Mouse (Mus musculus): ENCODE measurements around the gene Chst8. TPM values are rescaled to one million over a fixed set of nuclear protein-coding genes. Genes with fewer than 3 reads are reported as not detected.

Gene Chst8
- polyA plus RNA-seq, 1 experiment = not detected

DNA sequence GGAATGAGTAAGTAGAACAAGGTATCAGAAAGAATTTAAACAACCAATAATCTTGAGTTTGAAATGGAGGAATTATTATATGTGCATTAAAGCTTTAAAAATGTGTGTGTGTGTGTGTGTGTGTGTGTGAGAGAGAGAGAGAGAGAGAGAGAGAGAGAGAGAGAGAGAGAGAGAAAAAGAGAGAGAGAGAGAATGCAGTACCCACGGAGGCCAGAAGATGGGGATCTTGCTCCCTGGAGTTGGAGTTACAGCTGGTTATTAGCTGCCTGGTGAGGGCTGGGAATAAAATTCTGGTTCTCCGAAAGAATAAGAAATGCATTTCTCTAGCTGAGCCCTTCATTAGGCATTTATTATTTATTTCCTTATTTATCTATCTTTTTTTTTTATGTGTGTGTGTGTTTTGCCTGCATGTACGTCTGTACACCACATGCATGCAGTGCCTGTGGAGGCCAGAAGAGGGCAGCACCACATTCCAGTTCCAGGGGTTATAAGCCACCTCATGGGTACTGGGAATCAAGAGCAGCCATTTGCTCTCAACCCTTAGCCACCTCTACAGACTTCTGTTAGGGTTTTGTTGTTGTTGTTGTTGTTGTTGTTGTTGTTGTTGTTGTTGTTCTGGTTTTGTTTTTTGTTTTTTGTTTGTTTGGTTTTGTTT lies 13.9 kb upstream of the Chst8 start:
- no peak overlapping the region for H3K27ac ChIP-seq (ENCODE audit: insufficient read depth, low read length)
- TF ChIP-seq CTCF (IDR thresholded peaks at IDR 0.05; ENCODE audit: borderline replicate concordance, insufficient read depth, low read length) = peak; percentile 38; the same call in 1 of the 2 replicates
- TF ChIP-seq POLR2A (IDR thresholded peaks at IDR 0.05; ENCODE audit: low read depth, low read length) = no peak
- no peaks in the 10 kb centered on the region for H3K4me1 ChIP-seq (ENCODE audit: control insufficient read depth, insufficient read depth, low read length)
- no peak overlapping the region for H3K4me3 ChIP-seq (ENCODE audit: insufficient read depth, low read length)

DNA sequence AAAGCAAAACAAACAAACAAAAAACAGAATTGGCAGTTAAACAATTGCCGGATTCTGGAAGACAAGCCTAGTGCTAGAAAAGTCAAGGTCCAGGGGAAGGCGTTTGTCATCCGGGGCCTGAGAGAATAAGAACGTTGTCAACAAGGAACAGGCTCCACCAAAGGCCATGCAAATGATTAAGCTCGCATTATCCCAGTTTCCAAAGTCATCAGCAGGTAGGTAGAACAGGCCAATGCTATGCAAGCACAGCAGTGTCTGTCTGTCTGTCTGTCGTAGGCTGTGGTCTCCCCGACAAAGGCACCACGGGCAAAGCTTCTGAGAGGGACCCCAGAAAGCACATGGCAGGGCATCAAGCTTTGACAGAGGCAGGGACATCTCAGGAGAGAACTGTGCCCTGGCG lies 9.1 kb upstream of the Chst8 start:
- TF ChIP-seq CTCF (IDR thresholded peaks at IDR 0.05; ENCODE audit: borderline replicate concordance, insufficient read depth, low read length) = no peak
- no peak overlapping the region for H3K4me3 ChIP-seq (ENCODE audit: insufficient read depth, low read length)
- no peaks in the 10 kb centered on the region for H3K4me1 ChIP-seq (ENCODE audit: control insufficient read depth, insufficient read depth, low read length)
- no peak overlapping the region for H3K27ac ChIP-seq (ENCODE audit: insufficient read depth, low read length)

- no peak for TF ChIP-seq CTCF (IDR thresholded peaks at IDR 0.05; ENCODE audit: borderline replicate concordance, insufficient read depth, low read length)
- TF ChIP-seq POLR2A (IDR thresholded peaks at IDR 0.05; ENCODE audit: low read depth, low read length) = no peak
- no peaks in the 10 kb centered on the region for H3K4me1 ChIP-seq (ENCODE audit: control insufficient read depth, insufficient read depth, low read length)
- no peak overlapping the region for H3K4me3 ChIP-seq (ENCODE audit: insufficient read depth, low read length)
- no peak overlapping the region for H3K27ac ChIP-seq (ENCODE audit: insufficient read depth, low read length)
These were observed 8.0 kb upstream of the Chst8 start for GRCm38 (mm10) chr7:34820554-34820953.

- no peak overlapping the region for H3K27ac ChIP-seq (ENCODE audit: insufficient read depth, low read length)
- H3K4me3 ChIP-seq (ENCODE audit: insufficient read depth, low read length) = no peak overlapping the region
- TF ChIP-seq POLR2A (IDR thresholded peaks at IDR 0.05; ENCODE audit: low read depth, low read length) = no peak
- no peak for TF ChIP-seq CTCF (IDR thresholded peaks at IDR 0.05; ENCODE audit: borderline replicate concordance, insufficient read depth, low read length)
- H3K4me1 ChIP-seq (ENCODE audit: control insufficient read depth, insufficient read depth, low read length) = no peaks in the 10 kb centered on the region
These were observed 7.3 kb upstream of the Chst8 start for GRCm38 (mm10) chr7:34819796-34820195.

GRCm38 (mm10) chr7:34818660-34819059 lies 6.1 kb upstream of the Chst8 start:
- TF ChIP-seq POLR2A (IDR thresholded peaks at IDR 0.05; ENCODE audit: low read depth, low read length) = no peak
- no peak for TF ChIP-seq CTCF (IDR thresholded peaks at IDR 0.05; ENCODE audit: borderline replicate concordance, insufficient read depth, low read length)
- Histone ChIP-seq H3K4me3 (ENCODE audit: insufficient read depth, low read length) (no peak overlapping the region), H3K27ac (ENCODE audit: insufficient read depth, low read length) (no peak overlapping the region), H3K4me1 (ENCODE audit: control insufficient read depth, insufficient read depth, low read length) (no peaks in the 10 kb centered on the region)

DNA sequence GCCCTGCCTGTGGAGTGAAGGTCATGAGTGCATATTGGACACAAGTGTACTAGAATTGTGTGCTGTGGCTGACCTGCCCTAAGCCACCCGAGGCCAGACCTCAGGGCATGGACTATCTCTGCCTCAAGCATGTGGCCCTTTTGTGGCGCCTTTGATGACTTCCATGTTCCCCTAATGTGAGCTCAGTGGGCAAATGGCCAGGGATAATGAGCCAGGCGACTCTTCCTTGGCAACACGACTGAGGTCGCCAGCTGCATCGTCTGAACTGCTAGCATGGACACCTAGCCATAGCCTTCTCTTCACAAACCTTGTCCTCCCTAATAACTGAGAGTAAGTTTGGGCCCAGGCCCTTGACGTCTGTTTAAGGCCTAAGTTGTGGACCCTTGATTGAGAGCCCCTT lies 4.5 kb upstream of the Chst8 start:
- H3K27ac ChIP-seq (ENCODE audit: insufficient read depth, low read length) = no peak overlapping the region
- H3K4me1 ChIP-seq (ENCODE audit: control insufficient read depth, insufficient read depth, low read length) = no peaks in the 10 kb centered on the region
- TF ChIP-seq POLR2A (IDR thresholded peaks at IDR 0.05; ENCODE audit: low read depth, low read length) (no peak), CTCF (IDR thresholded peaks at IDR 0.05; ENCODE audit: borderline replicate concordance, insufficient read depth, low read length) (no peak)
- no peak overlapping the region for H3K4me3 ChIP-seq (ENCODE audit: insufficient read depth, low read length)

DNA sequence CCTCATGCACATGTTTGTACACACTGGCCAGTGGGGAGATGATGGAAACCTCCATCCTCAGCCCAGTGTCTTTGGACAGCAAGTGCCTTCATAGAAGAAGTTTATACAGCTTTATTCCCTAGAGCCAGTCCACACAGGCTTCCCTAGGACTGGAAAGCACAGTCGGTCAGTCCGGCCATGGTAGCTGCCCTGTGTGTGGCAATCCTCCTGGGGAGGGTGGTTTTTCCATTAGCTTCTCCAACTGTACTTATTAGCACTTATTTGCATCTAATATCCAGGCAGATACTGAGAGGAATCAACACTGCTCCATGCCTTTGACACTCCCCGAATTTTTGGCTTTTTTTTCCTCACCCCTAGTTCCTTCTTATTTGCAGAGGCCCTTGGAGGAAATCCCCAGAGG lies 2.3 kb upstream of the Chst8 start:
- TF ChIP-seq POLR2A (IDR thresholded peaks at IDR 0.05; ENCODE audit: low read depth, low read length) (no peak), CTCF (IDR thresholded peaks at IDR 0.05; ENCODE audit: borderline replicate concordance, insufficient read depth, low read length) (no peak)
- H3K27ac ChIP-seq (ENCODE audit: insufficient read depth, low read length) = no peak overlapping the region
- H3K4me3 ChIP-seq (ENCODE audit: insufficient read depth, low read length) = no peak overlapping the region
- no peaks in the 10 kb centered on the region; the same call in 1 of the 2 replicates for H3K4me1 ChIP-seq (ENCODE audit: control insufficient read depth, insufficient read depth, low read length)

DNA sequence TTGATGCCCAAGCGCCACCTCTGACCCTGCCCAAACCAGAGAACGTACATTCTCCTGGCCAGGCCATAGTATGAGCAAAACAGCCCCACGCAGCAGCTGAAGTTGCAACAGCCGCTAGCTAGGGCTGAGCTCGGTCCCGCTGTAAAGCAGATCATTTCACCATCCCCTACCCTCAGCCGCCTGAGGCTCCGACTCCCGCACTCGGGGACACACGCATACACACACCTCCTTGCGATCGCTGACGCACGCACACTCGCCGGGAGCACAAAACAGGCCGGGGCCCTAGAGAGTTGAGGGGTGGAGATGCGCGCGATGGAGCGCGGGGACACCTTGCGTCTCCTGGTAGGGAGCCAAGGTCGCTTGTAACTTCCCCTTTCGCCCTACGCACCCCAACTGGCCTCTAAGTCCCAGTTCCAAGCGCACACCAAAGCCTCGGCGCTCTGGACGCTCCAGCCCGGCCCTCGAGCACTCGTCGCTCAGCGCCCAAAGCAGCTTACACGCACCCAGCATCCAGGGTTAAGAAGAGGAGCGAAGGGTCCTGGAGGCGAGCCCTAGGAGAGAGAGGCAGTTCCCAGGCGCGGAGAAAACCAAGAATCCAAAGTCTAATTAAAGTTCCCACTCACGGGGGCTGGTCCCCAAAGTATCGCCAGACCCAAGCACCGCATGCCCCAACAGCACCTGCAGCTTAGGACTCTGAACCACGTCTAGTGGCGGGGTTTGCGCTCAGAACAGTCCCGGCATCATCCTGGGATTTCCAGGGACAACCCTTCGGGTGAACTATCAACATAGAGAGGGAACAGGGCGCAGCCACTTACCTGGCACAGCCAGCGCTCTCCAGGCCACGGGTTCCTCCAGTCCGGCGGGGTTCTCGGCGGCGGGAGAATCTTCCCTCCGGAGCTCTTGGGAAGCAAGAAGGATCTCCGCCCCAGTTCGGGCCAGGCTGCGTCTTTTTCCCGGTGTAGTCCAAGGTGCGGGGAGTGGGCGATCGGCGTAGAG lies 682 bp downstream of the Chst8 start:
- Histone ChIP-seq H3K27ac (ENCODE audit: insufficient read depth, low read length) (no peak overlapping the region), H3K4me3 (ENCODE audit: insufficient read depth, low read length) (peak overlapping the region; percentile 48), H3K4me1 (ENCODE audit: control insufficient read depth, insufficient read depth, low read length) (no peaks in the 10 kb centered on the region; the same call in 1 of the 2 replicates)
- TF ChIP-seq POLR2A (IDR thresholded peaks at IDR 0.05; ENCODE audit: low read depth, low read length) (no peak), CTCF (IDR thresholded peaks at IDR 0.05; ENCODE audit: borderline replicate concordance, insufficient read depth, low read length) (no peak)

GRCm38 (mm10) chr7:34811060-34811459 lies 1.5 kb downstream of the Chst8 start:
- TF ChIP-seq POLR2A (IDR thresholded peaks at IDR 0.05; ENCODE audit: low read depth, low read length) (no peak), CTCF (IDR thresholded peaks at IDR 0.05; ENCODE audit: borderline replicate concordance, insufficient read depth, low read length) (no peak)
- Histone ChIP-seq H3K4me3 (ENCODE audit: insufficient read depth, low read length) (no peak overlapping the region), H3K27ac (ENCODE audit: insufficient read depth, low read length) (no peak overlapping the region), H3K4me1 (ENCODE audit: control insufficient read depth, insufficient read depth, low read length) (peaks cover 6% of the 10 kb centered on the region; the same call in 1 of the 2 replicates)

DNA sequence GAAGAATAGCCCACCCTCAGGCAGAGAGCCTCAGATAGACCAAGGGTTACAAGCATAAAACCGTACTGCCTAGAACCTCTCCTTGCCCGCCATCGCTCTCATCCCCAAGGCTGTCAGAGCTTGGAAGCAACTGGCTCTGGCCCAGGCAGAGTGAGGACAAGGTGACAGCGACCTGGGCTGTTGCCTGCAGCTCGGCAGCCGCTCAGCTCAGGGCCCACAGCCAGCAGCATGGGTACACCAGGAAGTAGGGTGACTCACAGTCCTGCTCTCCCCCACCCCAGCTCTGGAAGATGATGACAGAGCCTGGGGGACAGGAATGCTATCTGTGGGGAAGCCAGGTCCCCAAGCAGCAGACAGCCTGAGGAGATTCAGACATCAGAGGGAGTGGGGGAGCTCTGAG lies 6.2 kb downstream of the Chst8 start:
- H3K27ac ChIP-seq (ENCODE audit: insufficient read depth, low read length) = no peak overlapping the region
- TF ChIP-seq POLR2A (IDR thresholded peaks at IDR 0.05; ENCODE audit: low read depth, low read length) (no peak), CTCF (IDR thresholded peaks at IDR 0.05; ENCODE audit: borderline replicate concordance, insufficient read depth, low read length) (no peak)
- H3K4me3 ChIP-seq (ENCODE audit: insufficient read depth, low read length) = no peak overlapping the region
- peaks cover 7% of the 10 kb centered on the region; the same call in 1 of the 2 replicates for H3K4me1 ChIP-seq (ENCODE audit: control insufficient read depth, insufficient read depth, low read length)

All from embryonic fibroblast, embryonic 13.5 days (primary cell).